Mouse (Mus musculus) midbrain, embryonic 12.5 days (tissue): ENCODE measurements at regions not wholly inside any gene's neighbourhood (a gene's known extent, or its start where the extent isn't known, plus 50 kb on each side); places are given as distances from the start of the nearest gene placed in this dataset.
A peak's percentile ranks its signal among the peaks of the same experiment; 100 is the strongest.
"Not testable (repeated sequence)": the region's sequence is repeated elsewhere in the genome, so short reads cannot be mapped to it uniquely, and the experiment has no call there.

ENCODE experiments used
- ATAC-seq: fragments of 200-750 bp; cut with Nextera tagmentation; 2 replicates; pipeline ENCODE4 v1.8.0; 2017; ENCODE audit warnings: low read depth, moderate TSS enrichment, moderate library complexity; ENCODE audit not compliant: low FRiP score
- H3K27ac ChIP-seq: fragments of 300-500 bp; sonication (generic); replicated peaks from 2 replicates; pipeline ENCODE4 v1.5.1; 2016; ENCODE audit warnings: mild to moderate bottlenecking
- H3K27me3 ChIP-seq: fragments of 300-500 bp; sonication (generic); 2 replicates; pipeline ENCODE4 v1.6.1; 2016; ENCODE audit warnings: mild to moderate bottlenecking
- H3K36me3 ChIP-seq: fragments of 300-500 bp; sonication (generic); 2 replicates; pipeline ENCODE4 v1.6.1; 2016
- H3K4me1 ChIP-seq: fragments of 300-500 bp; sonication (generic); 2 replicates; pipeline ENCODE4 v1.6.1; 2016
- H3K4me2 ChIP-seq: fragments of 300-500 bp; sonication (generic); replicated peaks from 2 replicates; pipeline ENCODE4 v1.6.1; 2016; ENCODE audit warnings: mild to moderate bottlenecking, moderate library complexity
- H3K4me3 ChIP-seq: fragments of 300-500 bp; sonication (generic); 2 replicates; pipeline ENCODE4 v1.5.1; 2016; ENCODE audit warnings: mild to moderate bottlenecking
- H3K9ac ChIP-seq: fragments of 300-500 bp; sonication (generic); replicated peaks from 2 replicates; pipeline ENCODE4 v1.6.1; 2016; ENCODE audit warnings: mild to moderate bottlenecking, moderate library complexity
- H3K9me3 ChIP-seq: fragments of 300-500 bp; sonication (generic); 2 replicates; pipeline ENCODE4 v1.6.1; 2016; ENCODE audit warnings: mild to moderate bottlenecking
- WGBS: fragments of 180-500 bp; shearing (Covaris S2); methylation state at CpG from one replicate; pipeline ENCODE4 v1.1.7; 2016; 5-methylcytosine and 5-hydroxymethylcytosine counted together

GRCm38 (mm10) chr2:79036296-79036695, 168.4 kb downstream of the Ube2e3 start:
- Histone ChIP-seq H3K9me3 (no peaks in the 10 kb centered on the region; the same call in 1 of the 2 replicates), H3K9ac (no peak overlapping the region), H3K4me3 (no peak overlapping the region), H3K36me3 (no peaks in the 10 kb centered on the region), H3K4me1 (peaks cover 9% of the 10 kb centered on the region), H3K27me3 (no peaks in the 10 kb centered on the region), H3K27ac (no peak overlapping the region), H3K4me2 (no peak overlapping the region)
- WGBS = 86% methylated on average over 2 of the region's 2 CpGs
- no peak for ATAC-seq

- Histone ChIP-seq H3K27ac (no peak overlapping the region), H3K36me3 (no peaks in the 10 kb centered on the region), H3K9ac (no peak overlapping the region), H3K4me3 (no peak overlapping the region), H3K4me1 (peaks cover 9% of the 10 kb centered on the region), H3K4me2 (no peak overlapping the region), H3K27me3 (no peaks in the 10 kb centered on the region), H3K9me3 (no peaks in the 10 kb centered on the region)
- WGBS = 27% methylated on average over 5 of the region's 5 CpGs
- ATAC-seq = 0 out of 2 replicates have a peak, but pooled peaks have one; percentile 52
Observed at GRCm38 (mm10) chr2:79038624-79039023, 170.7 kb downstream of the Ube2e3 start.

DNA sequence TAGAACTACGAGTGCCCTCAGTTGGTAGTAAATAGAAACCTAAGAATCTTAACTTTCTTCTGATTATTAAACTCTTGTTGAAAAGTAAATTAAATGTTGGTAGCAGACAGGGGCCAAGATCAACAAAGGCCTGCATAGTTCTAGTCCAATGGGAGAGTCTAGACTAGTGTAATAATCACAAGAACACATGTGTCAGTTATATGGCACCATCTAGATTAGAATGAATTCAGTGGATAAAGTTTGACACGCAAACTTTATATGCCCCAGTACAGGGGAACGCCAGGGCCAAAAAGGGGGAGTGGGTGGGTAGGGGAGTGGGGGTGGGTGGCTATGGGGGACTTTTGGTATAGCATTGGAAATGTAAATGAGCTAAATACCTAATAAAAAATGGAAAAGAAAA, 176.9 kb downstream of the Ube2e3 start:
- not testable (repeated sequence) for H3K4me2 ChIP-seq, H3K9ac ChIP-seq, H3K36me3 ChIP-seq, H3K27ac ChIP-seq, ATAC-seq, H3K9me3 ChIP-seq, H3K27me3 ChIP-seq, H3K4me3 ChIP-seq, H3K4me1 ChIP-seq
- WGBS = 88% methylated on average over 3 of the region's 3 CpGs

GRCm38 (mm10) chr2:79045508-79045907, 177.6 kb downstream of the Ube2e3 start:
- no peak overlapping the region for H3K27ac ChIP-seq
- no peak overlapping the region for H3K4me2 ChIP-seq
- ATAC-seq = no peak
- no peak overlapping the region for H3K4me3 ChIP-seq
- H3K4me1 ChIP-seq = peaks cover 8% of the 10 kb centered on the region
- no peaks in the 10 kb centered on the region for H3K36me3 ChIP-seq
- H3K27me3 ChIP-seq = 0 out of 2 replicates have a peak, but pooled peaks cover 1% of the 10 kb centered on the region
- 72% methylated on average over 4 of the region's 4 CpGs for WGBS
- no peaks in the 10 kb centered on the region for H3K9me3 ChIP-seq
- no peak overlapping the region for H3K9ac ChIP-seq

DNA sequence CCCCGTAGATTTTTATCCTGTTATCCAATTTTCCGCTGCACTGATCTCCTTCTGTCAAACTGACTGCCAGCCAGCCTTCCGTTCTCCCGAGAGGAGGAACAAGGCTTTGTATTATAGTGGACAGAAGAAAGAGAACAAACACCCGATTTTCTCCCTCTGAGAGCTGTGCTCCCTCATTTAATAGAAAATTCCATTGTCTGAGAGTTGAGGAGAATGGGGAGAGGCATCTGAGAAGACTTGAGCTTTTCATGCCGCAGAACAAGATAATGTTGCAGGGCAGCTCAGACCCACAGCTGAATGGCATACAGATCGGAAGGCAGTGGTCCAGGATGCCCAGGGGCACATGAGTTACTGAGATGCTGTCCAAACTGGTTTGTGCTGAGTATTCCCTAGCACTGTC, 180.1 kb downstream of the Ube2e3 start:
- ATAC-seq = peak; percentile 92

DNA sequence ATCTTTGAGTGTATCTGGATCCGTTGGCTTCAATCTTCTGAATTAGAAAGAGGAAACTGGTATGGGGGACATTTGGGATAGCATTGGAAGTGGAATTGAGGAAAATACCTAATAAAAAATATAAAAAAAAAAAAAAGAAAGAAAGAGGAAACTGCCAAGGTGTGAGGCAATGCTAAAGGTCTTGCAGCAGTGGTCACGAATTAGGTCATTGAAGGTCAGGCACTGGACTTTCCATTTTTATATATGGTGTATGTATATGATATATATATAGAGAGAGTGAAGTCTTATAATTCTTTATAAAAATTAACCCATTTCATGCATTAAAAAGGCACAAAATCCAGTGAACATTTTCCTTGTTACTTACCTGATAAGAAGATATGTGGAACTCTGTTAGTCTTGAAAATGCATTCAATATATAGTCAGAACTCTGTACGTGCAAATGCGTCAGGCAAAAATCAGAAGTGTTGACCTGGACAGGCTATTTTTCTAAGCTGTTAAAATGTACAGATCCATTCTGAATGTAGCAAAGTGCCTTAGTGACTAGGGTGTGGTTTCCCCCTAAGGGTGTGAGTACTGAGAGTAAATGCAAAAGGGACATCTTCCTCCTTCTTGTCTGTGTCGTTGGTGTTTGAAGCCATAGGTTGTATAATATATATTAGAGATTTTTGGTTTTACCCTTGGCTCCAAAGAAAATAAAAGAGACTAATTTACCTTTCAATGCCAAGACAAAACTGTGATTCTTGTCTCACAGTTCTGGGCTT, 181.0 kb downstream of the Ube2e3 start:
- no peak for ATAC-seq
- Histone ChIP-seq H3K9me3 (no peaks in the 10 kb centered on the region), H3K27me3 (peaks cover 9% of the 10 kb centered on the region; the same call in 1 of the 2 replicates), H3K4me2 (no peak overlapping the region), H3K4me3 (no peak overlapping the region), H3K9ac (no peak overlapping the region), H3K36me3 (no peaks in the 10 kb centered on the region), H3K27ac (peak overlapping the region; percentile 82), H3K4me1 (peaks cover 8% of the 10 kb centered on the region)
- 81% methylated on average over 5 of the region's 5 CpGs for WGBS

More for the DNA sequence above, 180.1 kb downstream of the Ube2e3 start:
- peak overlapping the region; percentile 82 for H3K27ac ChIP-seq
- 8% methylated on average over 7 of the region's 7 CpGs for WGBS
- peaks cover 9% of the 10 kb centered on the region; the same call in 1 of the 2 replicates for H3K27me3 ChIP-seq
- H3K4me3 ChIP-seq = peak overlapping the region; percentile 15; the same call in 1 of the 2 replicates
- no peaks in the 10 kb centered on the region for H3K36me3 ChIP-seq
- peaks cover 8% of the 10 kb centered on the region for H3K4me1 ChIP-seq
- no peaks in the 10 kb centered on the region for H3K9me3 ChIP-seq
- peak overlapping the region; percentile 40 for H3K4me2 ChIP-seq
- H3K9ac ChIP-seq = no peak overlapping the region

DNA sequence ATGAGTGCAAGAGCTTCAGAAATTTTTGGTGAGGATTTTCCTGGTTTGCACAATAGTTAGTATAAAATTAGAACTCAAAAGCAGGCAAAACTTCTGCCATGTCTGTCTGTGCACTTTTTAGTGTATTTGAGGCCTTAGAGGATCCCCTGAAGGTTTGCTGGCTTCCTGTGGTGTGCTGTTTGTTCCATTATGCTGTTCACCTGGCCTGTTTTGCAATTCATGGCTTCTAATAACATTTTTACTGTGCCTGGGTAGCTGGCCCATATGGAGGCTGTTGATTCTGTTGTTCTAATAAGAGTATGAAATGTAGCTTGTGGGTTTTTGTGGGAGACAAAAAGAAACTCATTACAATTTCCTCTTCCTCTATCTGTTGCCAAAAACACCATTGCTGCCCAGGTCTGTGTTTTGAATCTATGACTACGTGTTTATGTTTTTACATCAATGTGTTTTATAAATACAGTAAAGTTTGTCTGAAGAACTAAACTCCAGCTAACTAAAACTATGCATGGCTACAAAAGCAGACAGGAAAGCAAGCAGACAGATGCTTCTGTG, 182.6 kb downstream of the Ube2e3 start:
- no peaks in the 10 kb centered on the region for H3K36me3 ChIP-seq
- peaks cover 8% of the 10 kb centered on the region for H3K4me1 ChIP-seq
- no peak overlapping the region for H3K9ac ChIP-seq
- H3K9me3 ChIP-seq = no peaks in the 10 kb centered on the region
- no peak for ATAC-seq
- 85% methylated on average over 1 of the region's 1 CpGs for WGBS
- no peak overlapping the region for H3K4me3 ChIP-seq
- H3K27ac ChIP-seq = no peak overlapping the region
- H3K4me2 ChIP-seq = no peak overlapping the region
- H3K27me3 ChIP-seq = peaks cover 9% of the 10 kb centered on the region; the same call in 1 of the 2 replicates

DNA sequence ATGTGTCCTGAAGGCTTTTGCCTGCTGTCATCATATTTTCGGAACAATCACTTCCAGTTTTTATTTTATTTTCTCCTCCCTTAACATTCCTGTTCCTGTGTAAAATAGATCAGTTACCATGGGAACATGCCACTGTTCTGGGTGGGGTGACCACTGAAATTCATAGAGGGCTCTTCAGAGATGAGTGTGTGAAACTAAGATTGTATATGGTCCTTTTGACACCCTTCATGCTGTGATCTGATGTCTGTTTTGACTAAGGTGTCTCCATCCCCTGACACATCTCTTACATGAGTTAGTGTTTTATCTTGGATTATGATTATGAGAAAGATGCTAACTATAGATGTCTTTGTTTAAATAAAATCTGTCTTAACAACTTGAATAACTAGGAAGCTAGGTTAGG, 184.3 kb downstream of the Ube2e3 start:
- no peak overlapping the region for H3K9ac ChIP-seq
- no peak for ATAC-seq
- H3K36me3 ChIP-seq = no peaks in the 10 kb centered on the region
- no peak overlapping the region for H3K4me3 ChIP-seq
- 73% methylated on average over 1 of the region's 1 CpGs for WGBS
- H3K9me3 ChIP-seq = no peaks in the 10 kb centered on the region
- no peak overlapping the region for H3K27ac ChIP-seq
- H3K27me3 ChIP-seq = peaks cover 9% of the 10 kb centered on the region; the same call in 1 of the 2 replicates
- H3K4me2 ChIP-seq = no peak overlapping the region
- peaks cover 8% of the 10 kb centered on the region for H3K4me1 ChIP-seq

GRCm38 (mm10) chr2:79056138-79056537, 188.2 kb downstream of the Ube2e3 start:
- peaks cover 2% of the 10 kb centered on the region; the same call in 1 of the 2 replicates for H3K27me3 ChIP-seq
- no peak for ATAC-seq
- no peaks in the 10 kb centered on the region for H3K9me3 ChIP-seq
- no peak overlapping the region for H3K4me2 ChIP-seq
- no peak overlapping the region for H3K4me3 ChIP-seq
- peaks cover 11% of the 10 kb centered on the region; the same call in 1 of the 2 replicates for H3K4me1 ChIP-seq
- no peaks in the 10 kb centered on the region for H3K36me3 ChIP-seq
- no peak overlapping the region for H3K9ac ChIP-seq
- H3K27ac ChIP-seq = no peak overlapping the region
- 81% methylated on average over 2 of the region's 2 CpGs for WGBS

DNA sequence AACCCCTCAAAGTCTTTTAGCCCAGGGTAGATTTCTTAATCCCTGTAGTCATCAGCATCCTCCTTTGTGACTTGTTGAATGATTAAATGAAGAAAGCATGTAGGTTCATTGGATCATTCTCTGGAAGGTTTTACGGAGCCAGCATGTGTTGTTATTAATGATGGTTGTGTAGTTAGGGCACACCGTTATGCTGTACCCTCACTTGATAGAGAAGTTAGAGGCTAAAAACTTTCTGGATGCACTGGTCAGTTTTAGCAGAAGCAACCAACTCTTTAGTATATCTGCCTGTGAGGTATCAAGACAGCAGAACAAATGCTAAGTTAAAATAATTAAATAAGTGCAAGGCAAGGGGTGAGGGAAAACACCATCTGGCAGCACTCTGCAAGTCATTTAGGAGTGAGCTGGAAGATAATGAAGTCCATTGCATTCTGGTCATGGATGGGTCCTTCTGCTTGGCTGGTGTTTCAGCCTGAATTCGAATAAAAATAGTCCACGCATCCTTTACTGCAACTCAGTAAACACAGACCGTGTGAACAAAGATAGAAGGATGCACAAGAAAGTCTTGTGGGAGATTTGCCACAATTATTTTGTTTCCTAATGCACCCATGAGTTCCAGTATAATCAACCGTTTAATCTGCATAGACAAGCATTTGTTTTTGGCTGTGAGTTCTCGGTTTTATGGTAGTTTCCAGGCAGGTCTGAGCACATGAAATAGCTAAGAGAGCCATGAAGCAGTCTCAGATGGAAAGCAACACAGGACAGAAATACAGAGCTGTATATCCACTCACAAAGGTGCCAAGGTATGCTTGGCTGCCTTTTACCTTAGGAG, 191.4 kb downstream of the Ube2e3 start:
- Histone ChIP-seq H3K9ac (no peak overlapping the region), H3K27me3 (no peaks in the 10 kb centered on the region), H3K4me2 (no peak overlapping the region), H3K4me1 (peaks cover 16% of the 10 kb centered on the region; the same call in 1 of the 2 replicates), H3K36me3 (no peaks in the 10 kb centered on the region), H3K9me3 (no peaks in the 10 kb centered on the region), H3K27ac (peak overlapping the region; percentile 64), H3K4me3 (no peak overlapping the region)
- peak; percentile 73 for ATAC-seq
- WGBS = 63% methylated on average over 7 of the region's 7 CpGs

GRCm38 (mm10) chr2:79059944-79060238, 192.0 kb downstream of the Ube2e3 start:
- no peak overlapping the region for H3K4me3 ChIP-seq
- peak overlapping the region; percentile 64; the same call in 1 of the 2 replicates for H3K27ac ChIP-seq
- H3K27me3 ChIP-seq = no peaks in the 10 kb centered on the region
- peaks cover 16% of the 10 kb centered on the region; the same call in 1 of the 2 replicates for H3K4me1 ChIP-seq
- no peak overlapping the region for H3K9ac ChIP-seq
- H3K36me3 ChIP-seq = no peaks in the 10 kb centered on the region
- 73% methylated on average over 4 of the region's 4 CpGs for WGBS
- ATAC-seq = 0 out of 2 replicates have a peak, but pooled peaks have one; percentile 21
- no peaks in the 10 kb centered on the region for H3K9me3 ChIP-seq
- H3K4me2 ChIP-seq = no peak overlapping the region

DNA sequence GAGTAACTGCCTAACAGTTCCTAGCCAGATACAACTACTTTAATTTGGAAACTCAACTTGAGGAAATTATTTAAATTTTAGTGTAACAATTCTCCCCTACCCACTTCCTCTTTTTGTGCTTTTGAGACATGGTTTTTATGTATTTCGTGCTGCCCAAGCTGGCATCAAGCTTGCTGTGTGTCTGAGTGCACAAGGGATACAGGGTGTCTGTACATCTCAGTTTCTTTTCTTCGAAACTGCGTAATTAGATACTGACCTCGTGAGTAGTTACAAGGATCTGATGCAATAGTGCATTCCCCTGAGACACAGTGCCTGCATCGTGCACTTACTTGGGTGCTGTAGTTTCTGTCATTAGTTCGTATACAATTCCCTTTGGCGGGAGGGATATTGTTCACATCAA, 192.4 kb downstream of the Ube2e3 start:
- Histone ChIP-seq H3K27ac (no peak overlapping the region), H3K27me3 (no peaks in the 10 kb centered on the region), H3K4me3 (no peak overlapping the region), H3K36me3 (no peaks in the 10 kb centered on the region), H3K9ac (no peak overlapping the region), H3K4me2 (no peak overlapping the region), H3K4me1 (peaks cover 16% of the 10 kb centered on the region; the same call in 1 of the 2 replicates), H3K9me3 (no peaks in the 10 kb centered on the region)
- 86% methylated on average over 7 of the region's 7 CpGs for WGBS
- ATAC-seq = no peak
